Mouse (Mus musculus) ZHBTc4 (cell line): ENCODE data around the gene Arl4c.

Experiments used
- DNase-seq: peaks from one replicate; pipeline ENCODE4 v3.0.0-alpha.2; 2011; ENCODE audit warnings: low read depth, low spot score

Arl4c gene

GRCm38 (mm10) chr1:88625190-88625589 is 76.8 kb downstream of the Arl4c start:
- no peak for DNase-seq

GRCm38 (mm10) chr1:88624376-88624775 is 77.6 kb downstream of the Arl4c start:
- DNase-seq: no peak

GRCm38 (mm10) chr1:88623541-88624115 is 78.4 kb downstream of the Arl4c start:
- no peak for DNase-seq
